Mouse (Mus musculus) olfactory bulb, adult 2 months (tissue): ENCODE data around the gene Esrp2. TPM values are rescaled to one million over a fixed set of nuclear protein-coding genes. Genes with fewer than 3 reads are reported as not detected.

Experiments used
- H3K27ac ChIP-seq: fragments of 200-500 bp; 2 replicates; pipeline ENCODE4 v1.5.1; 2012; ENCODE audit warnings: low read depth, low read length; ENCODE audit not compliant: insufficient read depth
- H3K4me1 ChIP-seq: fragments of 200-500 bp; 2 replicates; pipeline ENCODE4 v1.6.1; 2012; ENCODE audit warnings: low read length; ENCODE audit not compliant: control insufficient read depth, insufficient read depth
- H3K4me3 ChIP-seq: fragments of 200-500 bp; 2 replicates; pipeline ENCODE4 v1.5.1; 2012; ENCODE audit warnings: mild to moderate bottlenecking, low read depth, low read length, moderate library complexity; ENCODE audit not compliant: insufficient read depth
- CTCF ChIP-seq: fragments of 200-500 bp; IDR thresholded peaks from 2 replicates; pipeline ENCODE4 v1.5.1; 2012; ENCODE audit warnings: low read depth, mild to moderate bottlenecking, low read length, moderate library complexity; ENCODE audit not compliant: insufficient read depth
- POLR2A ChIP-seq: fragments of 200-500 bp; IDR thresholded peaks from 2 replicates; pipeline ENCODE4 v1.6.1; 2012; ENCODE audit warnings: mild to moderate bottlenecking, low read depth, low read length, moderate library complexity; ENCODE audit not compliant: insufficient read depth
- WGBS: fragments of 180-500 bp; shearing (Covaris S2); methylation state at CpG from one replicate; pipeline ENCODE4 v1.1.7; 2018; 5-methylcytosine and 5-hydroxymethylcytosine counted together
- polyA plus RNA-seq: library from polyadenylated mRNA; stranded (reverse); fragments of >200 nt; gene quantifications from 2 replicates; pipeline ENCODE4 v1.2.4, GENCODE M21; 2012; ENCODE audit warnings: low replicate concordance; ENCODE audit not compliant: missing spikeins, insufficient read depth, insufficient read length

The Esrp2 gene
- polyA plus RNA-seq, 1 experiment = not detected

GRCm38 (mm10) chr8:106150653-106151000 is 13.9 kb upstream of the Esrp2 start:
- H3K27ac ChIP-seq = no peak overlapping the region
- 16% methylated on average over 8 of the region's 8 CpGs for WGBS
- no peak for TF ChIP-seq POLR2A
- TF ChIP-seq CTCF = no peak
- peak overlapping the region; percentile 89 for H3K4me3 ChIP-seq
- H3K4me1 ChIP-seq = peaks cover 3% of the 10 kb centered on the region

- TF ChIP-seq POLR2A (0 out of 2 replicates have a peak, but pooled peaks have one; percentile 13), CTCF (no peak)
- Histone ChIP-seq H3K4me3 (peak within 1 kb of the TSS; percentile 89), H3K4me1 (peaks cover 3% of the 10 kb centered on the region), H3K27ac (no peak within 1 kb of the TSS)
- under 1% methylated on average over 38 of the region's 38 CpGs for WGBS
Observed at GRCm38 (mm10) chr8:106149801-106150652, 13.3 kb upstream of the Esrp2 start, which contains the start of gene Pla2g15. TSS of gene Pla2g15 (plus strand) at chr8:106150399.

- TF ChIP-seq POLR2A (no peak), CTCF (no peak)
- Histone ChIP-seq H3K4me3 (no peak overlapping the region), H3K27ac (no peak overlapping the region), H3K4me1 (peaks cover 3% of the 10 kb centered on the region)
- WGBS = 88% methylated on average over 6 of the region's 6 CpGs
Observed at GRCm38 (mm10) chr8:106149025-106149424, 12.3 kb upstream of the Esrp2 start.

- TF ChIP-seq CTCF (no peak), POLR2A (no peak)
- peaks cover 3% of the 10 kb centered on the region for H3K4me1 ChIP-seq
- H3K4me3 ChIP-seq = no peak overlapping the region
- H3K27ac ChIP-seq = no peak overlapping the region
- 78% methylated on average over 6 of the region's 6 CpGs for WGBS
Observed at GRCm38 (mm10) chr8:106147868-106148565, 11.2 kb upstream of the Esrp2 start.

GRCm38 (mm10) chr8:106146014-106146413 is 9.2 kb upstream of the Esrp2 start:
- 97% methylated on average over 4 of the region's 4 CpGs for WGBS
- no peak overlapping the region for H3K27ac ChIP-seq

GRCm38 (mm10) chr8:106145331-106145730 is 8.6 kb upstream of the Esrp2 start:
- TF ChIP-seq CTCF (no peak), POLR2A (no peak)
- 92% methylated on average over 2 of the region's 2 CpGs for WGBS
- Histone ChIP-seq H3K27ac (no peak overlapping the region), H3K4me3 (no peak overlapping the region), H3K4me1 (no peaks in the 10 kb centered on the region)

More at GRCm38 (mm10) chr8:106146014-106146413, 9.2 kb upstream of the Esrp2 start:
- TF ChIP-seq POLR2A = no peak
- no peak for TF ChIP-seq CTCF
- Histone ChIP-seq H3K4me1 (peaks cover 2% of the 10 kb centered on the region), H3K4me3 (no peak overlapping the region)

GRCm38 (mm10) chr8:106140769-106141168 is 4.0 kb upstream of the Esrp2 start:
- WGBS = 11% methylated on average over 13 of the region's 13 CpGs
- no peak for TF ChIP-seq CTCF
- TF ChIP-seq POLR2A = no peak
- peaks cover 24% of the 10 kb centered on the region for H3K4me1 ChIP-seq

GRCm38 (mm10) chr8:106140191-106140590 is 3.4 kb upstream of the Esrp2 start:
- H3K4me1 ChIP-seq = peaks cover 29% of the 10 kb centered on the region
- TF ChIP-seq POLR2A = no peak
- no peak for TF ChIP-seq CTCF
- WGBS = 65% methylated on average over 5 of the region's 5 CpGs
- no peak overlapping the region for H3K4me3 ChIP-seq
- no peak overlapping the region for H3K27ac ChIP-seq

More at GRCm38 (mm10) chr8:106140769-106141168, 4.0 kb upstream of the Esrp2 start:
- Histone ChIP-seq H3K27ac (no peak overlapping the region), H3K4me3 (no peak overlapping the region)

- TF ChIP-seq POLR2A = no peak
- Histone ChIP-seq H3K4me1 (peaks cover 36% of the 10 kb centered on the region), H3K4me3 (peak overlapping the region; percentile 43), H3K27ac (no peak overlapping the region)
- WGBS = 34% methylated on average over 7 of the region's 7 CpGs
Observed at GRCm38 (mm10) chr8:106138616-106139015, 1.8 kb upstream of the Esrp2 start.
